Mouse (Mus musculus) left cerebral cortex, adult 2 months (tissue): ENCODE results near the gene Zfand5. TPM values are rescaled to one million over a fixed set of nuclear protein-coding genes. Genes with fewer than 3 reads are reported as not detected.

Experiments
- DNase-seq, 2 experiments: peaks; one replicate each; pipeline ENCODE4 v3.0.0; 2021 to 2022; ENCODE audit warnings: low spot score in 2 of 2, mixed read lengths in 1 of 2; ENCODE audit errors: extremely low spot score in 1 of 2
- H3K27ac ChIP-seq: fragments of 200-600 bp; 2 replicates; pipeline ENCODE4 v1.8.1; 2022
- H3K4me3 ChIP-seq: fragments of 200-600 bp; 2 replicates; pipeline ENCODE4 v1.8.1; 2022
- CTCF ChIP-seq: fragments of 200-600 bp; IDR thresholded peaks from 2 replicates; pipeline ENCODE4 v1.8.1; 2022; ENCODE audit warnings: antibody characterized with exemption, mild to moderate bottlenecking, moderate library complexity
- intact Hi-C: fragments of 180-260 bp; cut with DNase I; formaldehyde crosslinking; loops from one replicate; pipeline ENCODE4 v1.15.1; 2025
- total RNA-seq, 2 experiments: library from RNA; stranded (reverse); gene quantifications; 2 replicates each; pipeline ENCODE4 v1.2.3; 2021

The Zfand5 gene
- total RNA-seq, 2 experiments from 2014 or later = 150 to 171 TPM

DNA sequence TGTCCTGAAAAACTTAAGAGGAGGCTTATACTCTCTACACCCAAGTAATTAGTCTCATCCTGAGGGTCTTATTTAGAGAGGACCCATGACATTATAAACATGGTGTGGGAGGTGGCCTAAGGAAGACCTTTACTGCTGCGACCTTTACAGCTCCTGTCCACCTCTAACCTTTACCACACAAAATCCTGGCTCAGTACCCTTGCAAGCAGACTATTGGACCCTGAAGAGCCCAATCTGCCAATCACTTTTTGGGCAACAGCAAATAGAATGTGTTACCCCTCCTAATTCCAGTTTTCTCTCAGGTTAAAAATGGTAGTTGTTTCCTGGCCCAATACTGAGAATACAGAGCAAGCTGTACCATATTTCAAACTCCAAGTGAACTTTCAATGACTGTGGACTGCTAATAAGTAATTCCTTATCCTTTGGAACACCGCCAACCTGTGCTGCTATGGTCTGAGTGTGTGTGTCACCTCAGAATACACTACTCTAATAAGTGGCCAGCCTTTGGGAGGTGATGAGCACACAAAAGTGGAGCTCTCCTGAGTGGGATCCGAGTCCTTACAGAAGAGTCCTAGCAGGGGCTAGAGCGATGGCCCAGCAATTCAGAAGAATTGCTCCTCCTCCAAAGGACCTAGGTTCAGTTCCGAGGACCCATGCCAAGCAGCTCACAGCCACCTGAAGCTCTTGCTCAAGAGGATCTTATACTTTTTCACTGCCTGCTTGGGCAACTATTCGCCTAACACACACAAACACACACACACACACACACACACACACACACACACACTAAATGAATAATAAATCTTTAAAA, 58.4 kb downstream of the Zfand5 start:
- DNase-seq = no peak
- Histone ChIP-seq H3K27ac (no peak overlapping the region), H3K4me3 (no peak overlapping the region)
- intact Hi-C loops = no loop called here
- TF ChIP-seq CTCF = no peak

DNA sequence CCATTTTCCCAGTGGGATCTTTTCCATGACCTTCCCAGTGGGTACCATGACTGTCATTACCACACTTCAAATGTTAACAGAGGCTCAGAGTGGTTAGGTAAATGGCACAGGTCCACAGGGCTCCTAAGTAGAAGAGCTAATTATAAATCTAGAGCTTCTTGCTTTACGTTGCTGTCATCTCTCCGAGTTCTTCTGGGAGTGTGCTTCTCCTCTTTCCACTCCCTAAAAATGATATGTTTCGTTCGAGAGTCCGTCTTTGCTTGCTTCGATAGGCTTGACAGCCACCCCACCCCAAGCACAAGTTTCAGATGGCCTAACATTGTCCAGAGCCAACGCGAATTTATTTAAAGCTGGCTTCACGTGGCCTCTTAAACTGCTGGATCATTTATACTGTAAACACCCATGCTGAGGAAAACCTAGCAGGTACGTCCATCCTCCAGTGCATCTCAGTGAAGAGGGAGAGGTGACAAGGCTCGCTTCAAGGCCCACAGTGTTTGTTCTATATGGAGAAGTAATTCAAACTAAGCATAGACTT, 59.6 kb downstream of the Zfand5 start:
- no peak for DNase-seq
- TF ChIP-seq CTCF = no peak
- no peak overlapping the region for H3K27ac ChIP-seq
- intact Hi-C loops = no loop called here
- H3K4me3 ChIP-seq = no peak overlapping the region

Other genes with a start within 250 kb of the Zfand5 start
- gene Gda, start 201.2 kb downstream of the Zfand5 start, total RNA-seq = 100 to 1,000 TPM; 169 to 176 TPM